Mouse (Mus musculus) stomach, embryonic 15.5 days (tissue): Measurements from ENCODE around the gene Ntrk2. TPM values are rescaled to one million over a fixed set of nuclear protein-coding genes. Genes with fewer than 3 reads are reported as not detected.
A peak's percentile ranks its signal among the peaks of the same experiment; 100 is the strongest.

ENCODE experiments used
- ATAC-seq: fragments of 200-750 bp; cut with Nextera tagmentation; 2 replicates; pipeline ENCODE4 v1.8.0; 2017; ENCODE audit warnings: low read depth, moderate number of reproducible peaks, moderate TSS enrichment; ENCODE audit not compliant: insufficient read depth, low FRiP score
- H3K27ac ChIP-seq: fragments of 300-500 bp; sonication (generic); 2 replicates; pipeline ENCODE4 v1.5.1; 2015; ENCODE audit warnings: mild to moderate bottlenecking, inconsistent platforms
- H3K27me3 ChIP-seq: fragments of 300-500 bp; sonication (generic); replicated peaks from 2 replicates; pipeline ENCODE4 v1.6.1; 2015; ENCODE audit warnings: inconsistent platforms
- H3K36me3 ChIP-seq: fragments of 300-500 bp; sonication (generic); 2 replicates; pipeline ENCODE4 v1.6.1; 2015; ENCODE audit warnings: inconsistent platforms
- H3K4me1 ChIP-seq: fragments of 300-500 bp; sonication (generic); 2 replicates; pipeline ENCODE4 v1.6.1; 2015; ENCODE audit warnings: inconsistent platforms
- H3K4me2 ChIP-seq: fragments of 300-500 bp; sonication (generic); 2 replicates; pipeline ENCODE4 v1.6.1; 2015; ENCODE audit warnings: mild to moderate bottlenecking, inconsistent platforms
- H3K4me3 ChIP-seq: fragments of 300-500 bp; sonication (generic); replicated peaks from 2 replicates; pipeline ENCODE4 v1.5.1; 2015; ENCODE audit warnings: inconsistent platforms
- H3K9ac ChIP-seq: fragments of 300-500 bp; sonication (generic); 2 replicates; pipeline ENCODE4 v1.6.1; 2015; ENCODE audit warnings: inconsistent platforms
- H3K9me3 ChIP-seq: fragments of 300-500 bp; sonication (generic); 2 replicates; pipeline ENCODE4 v1.6.1; 2016; ENCODE audit warnings: inconsistent platforms
- WGBS: fragments of 180-500 bp; shearing (Covaris S2); methylation state at CpG from one replicate; pipeline ENCODE4 v1.1.7; 2015; 5-methylcytosine and 5-hydroxymethylcytosine counted together
- polyA plus RNA-seq: library from polyadenylated mRNA; unstranded; fragments of >200 nt; fragmentation: Nextera tagmentation; extraction: Ambion mirVana; gene quantifications from 2 replicates; pipeline ENCODE4 v1.2.1, GENCODE M21; 2015

Gene Ntrk2
- polyA plus RNA-seq, 1 experiment from 2014 or later, result 10.9 TPM

DNA sequence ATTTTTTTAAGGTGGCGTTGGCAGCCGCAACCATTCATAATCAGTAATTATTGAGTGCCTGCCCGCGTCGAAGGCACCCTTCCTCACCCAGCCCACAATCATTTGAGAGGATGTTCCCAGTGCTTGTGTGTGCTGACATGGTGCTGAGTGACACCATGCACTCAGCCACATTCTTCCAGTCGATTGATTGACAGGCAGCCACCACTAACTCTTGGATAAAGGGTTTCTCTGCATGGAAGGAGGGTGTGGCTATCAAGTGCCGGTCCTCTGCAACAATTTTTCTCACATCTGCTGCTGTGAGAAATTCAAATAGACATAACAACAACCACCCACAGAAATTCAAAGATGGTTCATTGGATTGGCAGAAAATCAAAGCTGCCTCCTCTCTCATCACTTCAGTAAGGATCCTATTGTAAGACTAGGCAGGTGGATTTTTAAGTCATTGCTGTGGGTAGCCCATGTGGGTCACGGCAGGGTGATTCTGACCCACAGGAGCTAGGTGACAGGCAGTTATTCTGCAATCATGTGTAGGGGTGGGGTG lies 148.9 kb downstream of the Ntrk2 start:
- 52% methylated on average over 8 of the region's 8 CpGs for WGBS
- no peak overlapping the region for H3K4me2 ChIP-seq
- H3K36me3 ChIP-seq, result no peaks in the 10 kb centered on the region
- no peaks in the 10 kb centered on the region for H3K4me1 ChIP-seq
- H3K27ac ChIP-seq, result no peak overlapping the region
- H3K9me3 ChIP-seq, result no peaks in the 10 kb centered on the region
- ATAC-seq, result no peak
- H3K4me3 ChIP-seq, result no peak overlapping the region
- no peaks in the 10 kb centered on the region for H3K27me3 ChIP-seq
- H3K9ac ChIP-seq, result no peak overlapping the region

DNA sequence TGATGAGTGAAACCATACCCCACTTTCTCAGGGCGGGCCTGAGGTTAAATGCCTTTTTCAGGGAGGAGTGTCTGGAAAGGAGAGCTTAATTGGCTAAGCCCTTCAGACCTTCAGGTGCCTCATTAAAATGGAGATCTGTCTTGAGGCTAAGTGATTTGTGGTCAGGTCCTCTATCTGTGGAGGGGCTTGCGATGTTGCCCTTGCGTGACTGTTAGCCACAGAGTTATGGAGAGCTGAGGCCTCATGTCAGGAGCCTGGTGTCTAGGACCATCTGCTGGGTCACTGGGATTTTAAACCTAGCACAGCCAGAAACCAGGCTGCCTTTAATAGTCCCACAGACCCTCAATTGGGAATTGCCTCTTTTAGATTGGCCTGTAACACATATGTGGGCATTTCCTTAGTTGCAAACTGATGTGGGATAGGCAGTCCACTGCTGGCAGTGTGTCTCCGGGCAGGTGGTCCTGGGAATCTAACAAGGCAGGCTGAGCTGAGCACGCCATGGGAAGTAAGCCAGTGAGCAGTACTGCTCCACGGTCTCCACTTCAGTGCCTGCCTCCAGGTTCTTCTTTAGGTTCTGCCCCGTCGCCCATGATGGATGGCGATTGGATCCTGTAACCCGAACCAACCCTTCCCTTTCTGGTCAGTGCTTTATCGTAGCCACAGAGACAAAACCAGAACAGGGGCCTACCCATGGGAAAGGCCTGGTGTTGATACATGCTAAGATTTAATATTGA lies 152.0 kb downstream of the Ntrk2 start:
- no peaks in the 10 kb centered on the region for H3K27me3 ChIP-seq
- no peaks in the 10 kb centered on the region for H3K4me1 ChIP-seq
- no peak overlapping the region for H3K27ac ChIP-seq
- WGBS, result 76% methylated on average over 11 of the region's 11 CpGs
- no peak overlapping the region for H3K4me3 ChIP-seq
- no peaks in the 10 kb centered on the region for H3K36me3 ChIP-seq
- H3K9ac ChIP-seq, result no peak overlapping the region
- no peak overlapping the region for H3K4me2 ChIP-seq
- ATAC-seq, result no peak
- no peaks in the 10 kb centered on the region for H3K9me3 ChIP-seq

DNA sequence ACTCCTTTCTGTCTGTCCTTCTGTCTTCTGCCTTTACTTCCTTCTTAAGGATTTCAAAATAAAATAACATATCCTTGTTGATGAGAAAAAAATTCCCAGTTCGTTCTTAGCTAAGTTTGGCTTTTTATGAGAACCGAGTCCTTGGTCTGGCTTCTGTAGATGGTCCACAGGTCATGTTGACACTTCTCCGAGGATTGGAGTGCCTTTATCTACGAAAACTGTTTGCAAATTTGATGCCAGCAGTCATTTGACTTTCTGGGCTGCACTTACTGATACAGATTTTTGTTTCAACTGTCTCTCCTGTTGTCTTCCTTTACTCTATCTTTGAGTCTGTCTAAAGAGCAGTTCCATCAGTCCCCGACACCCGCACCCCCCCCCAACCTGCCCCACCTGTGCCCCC lies 154.0 kb downstream of the Ntrk2 start:
- no peaks in the 10 kb centered on the region for H3K4me1 ChIP-seq
- no peaks in the 10 kb centered on the region for H3K9me3 ChIP-seq
- H3K36me3 ChIP-seq, result no peaks in the 10 kb centered on the region
- WGBS, result 66% methylated on average over 6 of the region's 6 CpGs
- no peak overlapping the region for H3K27ac ChIP-seq
- H3K9ac ChIP-seq, result no peak overlapping the region
- no peak overlapping the region for H3K4me3 ChIP-seq
- ATAC-seq, result no peak
- H3K27me3 ChIP-seq, result no peaks in the 10 kb centered on the region
- no peak overlapping the region for H3K4me2 ChIP-seq

DNA sequence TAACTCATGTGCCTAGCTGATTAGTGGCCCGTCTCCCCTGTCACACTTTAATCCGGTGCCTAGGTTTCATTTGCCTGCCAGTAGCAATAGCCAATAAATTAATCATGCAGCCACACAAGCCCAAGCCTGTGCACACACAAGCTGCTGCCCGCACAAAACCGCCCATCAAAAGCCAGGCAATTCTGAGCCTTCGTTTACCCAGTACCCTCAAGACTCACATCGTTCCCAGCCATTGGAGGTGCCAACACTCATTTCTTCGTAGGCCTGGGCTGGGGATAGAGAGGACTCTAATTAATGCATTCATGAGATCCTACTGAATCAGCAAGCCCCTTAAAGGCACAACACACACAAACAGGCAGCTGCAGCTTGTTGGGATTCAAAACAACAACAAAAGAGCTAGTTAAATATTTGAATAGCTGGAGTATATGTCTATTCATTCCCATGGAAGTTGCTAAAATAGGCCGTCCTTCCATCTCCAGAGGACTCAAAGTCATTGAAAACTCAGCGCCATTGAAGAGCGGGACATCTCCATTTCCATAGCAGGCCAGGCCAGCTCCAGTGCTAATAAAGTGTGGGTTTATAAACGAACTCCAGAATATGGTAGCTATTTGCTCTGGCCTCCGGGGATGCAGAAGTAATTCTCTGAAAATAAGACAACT lies 158.5 kb downstream of the Ntrk2 start:
- no peak overlapping the region for H3K27ac ChIP-seq
- H3K36me3 ChIP-seq, result no peaks in the 10 kb centered on the region
- H3K27me3 ChIP-seq, result no peaks in the 10 kb centered on the region
- no peak for ATAC-seq
- H3K9ac ChIP-seq, result no peak overlapping the region
- no peaks in the 10 kb centered on the region for H3K4me1 ChIP-seq
- no peak overlapping the region for H3K4me2 ChIP-seq
- no peak overlapping the region for H3K4me3 ChIP-seq
- 66% methylated on average over 12 of the region's 12 CpGs for WGBS
- no peaks in the 10 kb centered on the region for H3K9me3 ChIP-seq

DNA sequence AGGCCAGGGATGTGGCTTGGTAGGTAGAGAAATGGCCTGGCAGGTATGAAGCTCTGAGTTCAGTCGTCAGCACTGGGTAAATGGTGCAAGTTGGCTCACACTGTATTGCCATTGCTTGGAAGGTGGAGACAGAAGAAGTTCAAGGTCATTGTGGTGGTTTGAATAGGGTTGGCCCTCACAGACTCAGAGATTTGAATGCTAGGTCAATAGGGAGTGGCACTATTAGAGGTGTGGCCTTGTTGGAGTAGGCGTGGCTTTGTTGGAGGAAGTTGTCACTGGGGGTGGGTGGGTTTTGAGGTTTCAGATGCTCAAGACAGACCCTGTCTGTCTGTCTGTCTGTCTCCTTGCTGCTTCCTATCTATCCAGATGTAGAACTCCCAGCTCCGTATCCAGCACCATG lies 159.5 kb downstream of the Ntrk2 start:
- H3K9ac ChIP-seq, result no peak overlapping the region
- H3K9me3 ChIP-seq, result no peaks in the 10 kb centered on the region
- no peak overlapping the region for H3K27ac ChIP-seq
- no peaks in the 10 kb centered on the region for H3K4me1 ChIP-seq
- no peaks in the 10 kb centered on the region for H3K27me3 ChIP-seq
- no peaks in the 10 kb centered on the region for H3K36me3 ChIP-seq
- no peak overlapping the region for H3K4me2 ChIP-seq
- WGBS, result 86% methylated on average over 3 of the region's 3 CpGs
- no peak overlapping the region for H3K4me3 ChIP-seq
- ATAC-seq, result no peak

DNA sequence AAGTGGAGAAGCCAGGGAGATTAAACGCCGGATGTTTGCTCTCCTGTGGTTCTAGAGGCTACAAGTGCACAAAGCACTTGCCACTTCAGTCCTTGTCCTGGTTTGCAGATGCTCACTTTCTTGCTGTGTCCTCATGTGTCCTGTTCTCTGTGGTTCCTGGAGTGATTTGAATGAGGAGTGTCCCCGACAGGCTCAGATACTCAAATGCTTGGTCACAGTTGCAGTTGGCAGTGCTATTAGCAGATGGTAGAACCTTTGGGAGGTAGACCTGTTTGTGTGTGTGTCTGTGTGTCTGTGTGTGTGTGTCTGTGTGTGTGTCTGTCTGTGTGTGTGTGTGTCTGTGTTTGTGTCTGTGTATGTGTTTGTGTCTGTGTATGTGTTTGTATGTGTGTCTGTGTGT lies 160.1 kb downstream of the Ntrk2 start:
- no peak overlapping the region for H3K4me2 ChIP-seq
- no peaks in the 10 kb centered on the region for H3K9me3 ChIP-seq
- H3K36me3 ChIP-seq, result no peaks in the 10 kb centered on the region
- no peaks in the 10 kb centered on the region for H3K27me3 ChIP-seq
- no peak overlapping the region for H3K4me3 ChIP-seq
- no peak for ATAC-seq
- WGBS, result 69% methylated on average over 3 of the region's 3 CpGs
- H3K4me1 ChIP-seq, result no peaks in the 10 kb centered on the region
- no peak overlapping the region for H3K9ac ChIP-seq
- no peak overlapping the region for H3K27ac ChIP-seq

DNA sequence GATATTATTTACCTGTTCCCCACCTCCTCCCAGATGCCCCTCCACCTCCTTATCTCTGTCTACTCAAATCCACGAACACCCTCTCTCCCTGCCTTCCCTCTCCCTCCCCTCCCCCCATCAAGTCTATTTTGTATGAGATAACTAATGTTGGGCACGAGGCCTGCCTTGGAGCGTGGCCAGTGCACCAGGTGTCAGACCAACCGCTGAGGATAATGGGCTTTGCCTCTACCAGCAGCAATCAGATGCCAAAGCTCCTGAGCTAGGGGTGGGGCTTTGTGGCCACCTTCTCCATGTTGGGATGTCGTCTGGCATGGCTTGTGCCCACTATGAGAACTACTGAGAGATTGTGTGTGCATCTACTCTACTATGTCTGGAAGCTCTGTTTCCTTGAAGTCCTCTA lies 161.8 kb downstream of the Ntrk2 start:
- Histone ChIP-seq H3K27ac (no peak overlapping the region), H3K4me3 (no peak overlapping the region), H3K4me2 (no peak overlapping the region), H3K9ac (no peak overlapping the region), H3K4me1 (no peaks in the 10 kb centered on the region), H3K36me3 (no peaks in the 10 kb centered on the region), H3K9me3 (no peaks in the 10 kb centered on the region), H3K27me3 (no peaks in the 10 kb centered on the region)
- no peak for ATAC-seq
- WGBS, result 51% methylated on average over 5 of the region's 5 CpGs

DNA sequence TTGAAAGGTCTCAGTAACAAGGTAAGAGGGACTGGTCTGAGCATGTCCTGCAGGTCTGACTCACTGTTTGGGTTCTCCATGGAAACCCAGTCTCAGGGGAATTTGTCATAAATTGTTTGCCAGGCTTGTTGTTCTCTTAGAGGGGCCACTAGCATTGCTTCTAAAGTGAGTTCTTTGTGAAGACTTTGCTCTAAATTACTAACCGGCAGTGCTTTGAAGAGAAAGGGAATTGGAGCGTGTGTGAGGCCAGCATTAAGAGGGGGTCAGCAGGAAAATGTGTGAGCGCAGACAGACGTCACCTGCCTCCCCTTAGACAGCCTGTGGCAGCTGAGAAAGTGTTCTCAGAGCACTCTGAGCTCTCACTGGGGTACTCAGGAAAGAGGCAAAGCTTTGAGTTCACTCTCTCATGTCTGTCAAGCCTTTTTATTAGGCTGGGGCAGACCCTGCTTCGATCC lies 165.1 kb downstream of the Ntrk2 start:
- H3K4me1 ChIP-seq, result no peaks in the 10 kb centered on the region
- H3K27me3 ChIP-seq, result no peaks in the 10 kb centered on the region
- no peak for ATAC-seq
- no peaks in the 10 kb centered on the region for H3K9me3 ChIP-seq
- no peak overlapping the region for H3K4me3 ChIP-seq
- no peak overlapping the region for H3K9ac ChIP-seq
- 50% methylated on average over 5 of the region's 5 CpGs for WGBS
- no peak overlapping the region for H3K4me2 ChIP-seq
- H3K27ac ChIP-seq, result peak overlapping the region; percentile 11; the same call in 1 of the 2 replicates
- H3K36me3 ChIP-seq, result no peaks in the 10 kb centered on the region

DNA sequence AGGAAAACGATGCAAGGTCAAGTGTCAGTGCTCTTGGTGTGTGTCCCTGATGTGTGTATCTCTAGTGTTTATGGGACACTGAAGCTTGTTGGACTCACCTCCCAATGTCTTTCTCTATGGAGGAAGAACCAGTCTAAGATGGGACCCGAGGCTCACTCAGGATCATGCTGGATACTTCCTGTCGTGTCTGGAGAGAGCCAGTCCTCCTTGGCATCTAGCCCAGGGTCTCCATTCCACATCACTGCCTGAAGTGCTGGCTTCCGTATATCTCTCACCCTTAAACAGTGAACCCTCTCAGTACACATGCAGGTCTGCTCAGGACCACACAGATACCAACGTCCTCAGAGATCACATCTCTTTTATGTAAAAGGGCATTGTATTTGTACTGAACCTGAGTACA lies 166.1 kb downstream of the Ntrk2 start:
- Histone ChIP-seq H3K4me2 (no peak overlapping the region), H3K9ac (no peak overlapping the region), H3K27me3 (no peaks in the 10 kb centered on the region), H3K27ac (no peak overlapping the region), H3K4me1 (no peaks in the 10 kb centered on the region), H3K4me3 (no peak overlapping the region), H3K36me3 (no peaks in the 10 kb centered on the region), H3K9me3 (no peaks in the 10 kb centered on the region)
- no peak for ATAC-seq
- 50% methylated on average over 5 of the region's 5 CpGs for WGBS

DNA sequence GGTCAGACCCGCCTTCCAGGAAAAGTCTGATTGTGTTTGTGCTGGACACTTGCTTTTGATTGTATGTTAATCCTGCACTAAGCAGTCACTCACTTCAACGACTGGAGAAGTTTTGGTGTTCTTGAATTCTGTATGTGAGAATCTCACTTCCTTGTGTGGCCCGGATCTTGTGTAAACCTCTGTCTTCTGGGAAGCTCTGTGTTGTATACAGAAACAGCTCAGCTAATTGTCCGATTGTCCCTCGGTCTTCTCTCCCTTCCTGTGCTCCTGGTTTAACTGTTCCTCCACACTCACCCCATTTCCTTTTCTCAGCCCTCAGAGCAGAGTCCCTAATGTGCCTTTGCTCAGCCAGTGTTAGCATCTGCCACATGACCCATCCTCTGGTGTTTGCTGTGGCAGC lies 190.1 kb downstream of the Ntrk2 start:
- Histone ChIP-seq H3K36me3 (no peaks in the 10 kb centered on the region), H3K4me3 (no peak overlapping the region), H3K9me3 (no peaks in the 10 kb centered on the region), H3K27me3 (no peaks in the 10 kb centered on the region), H3K27ac (no peak overlapping the region), H3K4me2 (no peak overlapping the region), H3K9ac (no peak overlapping the region), H3K4me1 (no peaks in the 10 kb centered on the region)
- WGBS, result 59% methylated on average over 5 of the region's 5 CpGs
- ATAC-seq, result no peak

DNA sequence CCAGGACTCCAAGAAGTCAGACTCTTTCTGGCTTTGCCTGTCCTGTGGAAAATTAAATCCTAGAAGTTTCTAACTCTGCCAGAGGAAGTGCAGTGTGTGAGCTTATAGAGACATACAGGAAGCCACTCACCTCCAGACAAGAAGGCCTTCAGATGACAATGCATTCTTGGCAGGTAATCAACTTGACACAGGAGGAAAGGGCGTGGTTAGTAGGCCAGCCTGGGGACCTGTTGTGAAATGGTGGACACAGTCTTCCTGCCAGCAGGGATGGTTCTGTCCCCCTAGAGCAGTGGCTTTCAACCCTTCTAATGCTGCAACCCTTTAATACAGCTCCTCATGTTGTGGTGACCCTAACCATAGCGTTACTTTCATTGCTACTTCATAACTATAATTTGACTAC lies 191.4 kb downstream of the Ntrk2 start:
- Histone ChIP-seq H3K4me2 (no peak overlapping the region), H3K27ac (no peak overlapping the region), H3K4me1 (no peaks in the 10 kb centered on the region), H3K36me3 (no peaks in the 10 kb centered on the region), H3K4me3 (no peak overlapping the region), H3K27me3 (no peaks in the 10 kb centered on the region), H3K9ac (no peak overlapping the region), H3K9me3 (no peaks in the 10 kb centered on the region)
- WGBS, result 74% methylated on average over 2 of the region's 2 CpGs
- ATAC-seq, result no peak

DNA sequence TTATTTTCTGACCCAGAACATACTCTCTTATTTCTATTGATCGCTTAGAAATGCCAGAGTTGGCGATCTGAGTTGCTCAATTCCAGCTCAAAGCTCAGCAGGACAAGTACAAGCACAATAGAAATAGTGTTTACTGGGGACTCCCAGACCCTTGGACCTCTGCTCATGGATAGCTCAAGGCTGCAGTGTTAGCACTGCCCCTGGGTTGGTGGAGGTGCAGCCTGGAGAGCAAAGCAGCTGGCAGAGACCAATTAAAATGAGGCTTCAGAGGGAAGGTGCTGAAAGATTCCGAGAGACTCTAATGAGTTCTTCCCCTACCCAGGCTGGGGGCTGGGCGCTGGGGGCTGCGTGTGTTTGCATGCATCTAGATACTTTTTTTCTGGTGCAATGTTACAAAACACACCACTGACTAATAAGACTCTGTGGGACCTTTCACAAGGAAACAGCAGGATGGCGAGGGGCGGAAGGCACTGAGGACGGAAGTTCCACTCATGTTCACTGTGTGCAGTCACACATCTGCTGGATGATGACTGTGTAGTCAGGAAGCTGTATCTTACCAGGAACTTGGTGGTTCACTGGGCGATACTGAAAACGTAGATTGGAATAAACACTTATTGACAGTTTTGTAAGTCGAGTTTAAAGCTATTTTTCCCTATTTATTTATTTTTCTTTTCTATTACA lies 193.1 kb downstream of the Ntrk2 start:
- Histone ChIP-seq H3K9me3 (no peaks in the 10 kb centered on the region), H3K4me3 (no peak overlapping the region), H3K9ac (no peak overlapping the region), H3K4me2 (no peak overlapping the region), H3K4me1 (no peaks in the 10 kb centered on the region), H3K27me3 (no peaks in the 10 kb centered on the region), H3K36me3 (no peaks in the 10 kb centered on the region), H3K27ac (no peak overlapping the region)
- WGBS, result 59% methylated on average over 11 of the region's 11 CpGs
- peak; percentile 56; the same call in 1 of the 2 replicates for ATAC-seq
